Mouse (Mus musculus) lung, embryonic 15.5 days (tissue): ENCODE results near the gene Fgfr2. TPM values are rescaled to one million over a fixed set of nuclear protein-coding genes. Genes with fewer than 3 reads are reported as not detected.

Source experiments
- ATAC-seq: fragments of 200-750 bp; cut with Nextera tagmentation; 2 replicates; pipeline ENCODE4 v1.8.0; 2017; ENCODE audit warnings: moderate number of reproducible peaks, borderline replicate concordance; ENCODE audit not compliant: low FRiP score, low TSS enrichment; ENCODE audit errors: extremely low read depth
- H3K27ac ChIP-seq: fragments of 300-500 bp; sonication (generic); 2 replicates; pipeline ENCODE4 v1.5.1; 2015; ENCODE audit warnings: moderate library complexity, mild to moderate bottlenecking, inconsistent platforms
- H3K27me3 ChIP-seq: fragments of 300-500 bp; sonication (generic); 2 replicates; pipeline ENCODE4 v1.6.1; 2015; ENCODE audit warnings: inconsistent platforms
- H3K36me3 ChIP-seq: fragments of 300-500 bp; sonication (generic); 2 replicates; pipeline ENCODE4 v1.6.1; 2015; ENCODE audit warnings: inconsistent platforms
- H3K4me1 ChIP-seq: fragments of 300-500 bp; sonication (generic); 2 replicates; pipeline ENCODE4 v1.6.1; 2015; ENCODE audit warnings: inconsistent platforms
- H3K4me2 ChIP-seq: fragments of 300-500 bp; sonication (generic); 2 replicates; pipeline ENCODE4 v1.6.1; 2015; ENCODE audit warnings: inconsistent platforms, mild to moderate bottlenecking, moderate library complexity
- H3K4me3 ChIP-seq: fragments of 300-500 bp; sonication (generic); 2 replicates; pipeline ENCODE4 v1.5.1; 2015; ENCODE audit warnings: mild to moderate bottlenecking, inconsistent platforms
- H3K9ac ChIP-seq: fragments of 300-500 bp; sonication (generic); 2 replicates; pipeline ENCODE4 v1.6.1; 2015; ENCODE audit warnings: inconsistent platforms
- H3K9me3 ChIP-seq: fragments of 300-500 bp; sonication (generic); 2 replicates; pipeline ENCODE4 v1.6.1; 2016; ENCODE audit warnings: inconsistent platforms
- WGBS: fragments of 180-500 bp; shearing (Covaris S2); methylation state at CpG from one replicate; pipeline ENCODE4 v1.1.7; 2015; 5-methylcytosine and 5-hydroxymethylcytosine counted together
- polyA plus RNA-seq: library from polyadenylated mRNA; unstranded; fragments of >200 nt; fragmentation: Nextera tagmentation; extraction: Ambion mirVana; gene quantifications from 2 replicates; pipeline ENCODE4 v1.2.1, GENCODE M21; 2015

Gene Fgfr2
- polyA plus RNA-seq, 1 experiment from 2014 or later, result 160 TPM

DNA sequence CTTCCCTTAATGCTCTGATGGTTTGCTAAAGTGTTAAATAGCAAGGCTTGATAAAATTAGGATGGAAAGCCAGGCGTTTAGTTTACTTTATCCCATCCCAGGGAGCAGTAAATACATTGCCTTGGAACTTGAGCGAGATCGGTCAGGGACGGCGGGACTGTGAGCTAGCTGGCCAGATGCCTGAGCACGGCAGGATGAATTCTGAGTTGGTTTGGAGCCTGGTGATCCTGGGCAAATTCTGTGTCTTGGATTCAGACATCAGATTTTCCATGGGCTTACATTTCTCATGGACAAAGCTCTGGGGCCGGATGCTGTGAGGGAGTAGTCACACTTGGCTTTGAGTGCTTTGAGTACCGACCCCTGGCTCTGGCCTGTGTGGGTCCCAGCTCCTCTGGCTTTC, 2182.4 kb downstream of the Fgfr2 start:
- H3K9me3 ChIP-seq, result no peaks in the 10 kb centered on the region
- H3K4me3 ChIP-seq, result no peak overlapping the region
- WGBS, result 51% methylated on average over 8 of the region's 8 CpGs
- no peaks in the 10 kb centered on the region for H3K36me3 ChIP-seq
- peaks cover 12% of the 10 kb centered on the region for H3K4me1 ChIP-seq
- no peak overlapping the region for H3K4me2 ChIP-seq
- no peak overlapping the region for H3K9ac ChIP-seq
- H3K27me3 ChIP-seq, result peaks cover 43% of the 10 kb centered on the region
- no peak overlapping the region for H3K27ac ChIP-seq
- no peak for ATAC-seq

DNA sequence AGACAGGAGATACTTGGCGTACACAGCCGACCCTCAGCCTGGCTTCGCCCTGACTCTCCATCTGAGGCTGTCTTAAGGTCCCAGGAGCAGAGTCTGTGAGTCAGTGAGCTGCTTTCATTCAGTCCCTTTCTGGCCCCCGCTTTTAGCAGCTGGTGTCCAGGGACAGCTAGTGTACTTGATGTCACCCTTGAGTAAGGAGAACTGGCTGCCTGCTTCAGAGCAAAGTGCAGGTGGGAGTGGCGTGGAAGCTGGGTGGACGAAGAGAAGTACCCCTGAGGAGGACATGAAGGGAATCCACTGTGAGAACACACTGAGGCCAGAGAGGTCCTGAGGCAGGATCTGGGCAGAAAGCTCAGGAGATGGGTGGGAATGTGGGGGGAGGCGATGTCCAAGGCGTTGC, 2184.3 kb downstream of the Fgfr2 start:
- no peak for ATAC-seq
- peaks cover 19% of the 10 kb centered on the region for H3K4me1 ChIP-seq
- no peak overlapping the region for H3K9ac ChIP-seq
- no peaks in the 10 kb centered on the region for H3K36me3 ChIP-seq
- no peak overlapping the region for H3K27ac ChIP-seq
- no peaks in the 10 kb centered on the region for H3K9me3 ChIP-seq
- peaks cover 61% of the 10 kb centered on the region for H3K27me3 ChIP-seq
- no peak overlapping the region for H3K4me2 ChIP-seq
- H3K4me3 ChIP-seq, result no peak overlapping the region
- 80% methylated on average over 8 of the region's 8 CpGs for WGBS

DNA sequence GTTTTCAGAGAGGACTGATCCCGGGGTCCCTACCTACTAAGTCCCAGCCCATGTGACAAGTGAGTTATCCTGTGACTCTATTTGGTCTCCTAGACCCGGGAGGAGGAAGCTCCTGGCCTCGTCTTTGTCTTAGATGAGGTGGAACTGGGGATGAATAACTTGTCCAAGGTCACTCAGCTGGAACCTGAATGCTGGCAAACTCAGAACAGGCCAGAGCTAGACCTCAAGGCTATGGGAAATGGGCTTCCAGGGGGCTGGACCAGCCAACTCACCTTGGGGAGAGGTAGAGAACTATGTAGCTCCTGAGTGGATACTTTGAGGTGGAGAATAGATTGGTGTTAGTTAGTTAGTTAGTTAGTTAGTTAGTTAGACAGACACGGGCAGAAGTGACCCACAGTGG, 2185.1 kb downstream of the Fgfr2 start:
- WGBS, result 53% methylated on average over 4 of the region's 4 CpGs
- Histone ChIP-seq H3K27ac (no peak overlapping the region), H3K36me3 (no peaks in the 10 kb centered on the region), H3K9me3 (no peaks in the 10 kb centered on the region), H3K4me2 (no peak overlapping the region), H3K4me3 (no peak overlapping the region), H3K9ac (no peak overlapping the region), H3K4me1 (peaks cover 19% of the 10 kb centered on the region), H3K27me3 (peaks cover 69% of the 10 kb centered on the region)
- ATAC-seq, result no peak

DNA sequence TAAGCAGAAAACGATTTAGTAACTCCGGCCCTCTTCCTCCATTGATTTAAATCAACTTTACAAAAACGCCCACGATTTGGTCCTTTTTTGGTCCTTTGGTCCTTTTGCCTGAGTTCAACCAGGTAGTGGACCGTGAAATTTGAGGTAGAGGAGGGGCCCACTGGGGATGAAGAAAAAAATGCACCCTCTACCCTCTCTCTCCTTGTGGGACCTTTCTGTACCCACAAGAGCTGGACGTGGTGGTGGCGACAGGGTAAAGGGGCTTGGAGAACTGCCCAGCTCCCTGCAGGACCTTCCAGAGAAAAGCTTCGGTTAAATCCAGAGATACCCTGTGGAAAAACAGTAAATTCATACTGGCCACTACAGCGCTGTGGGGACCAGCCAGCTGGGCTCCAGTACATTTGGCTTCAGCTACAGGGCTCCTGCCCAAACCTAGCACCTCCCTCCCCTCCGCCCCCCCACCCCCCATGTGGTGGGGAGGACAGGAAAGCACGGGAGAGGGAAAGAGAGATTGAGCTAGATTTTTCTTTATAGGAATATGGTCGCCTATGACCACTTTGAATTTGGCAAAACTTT, 2185.8 kb downstream of the Fgfr2 start:
- H3K4me3 ChIP-seq, result peak overlapping the region; percentile 55
- peaks cover 73% of the 10 kb centered on the region for H3K27me3 ChIP-seq
- 22% methylated on average over 12 of the region's 12 CpGs for WGBS
- H3K4me2 ChIP-seq, result peak overlapping the region; percentile 89
- no peaks in the 10 kb centered on the region for H3K9me3 ChIP-seq
- no peaks in the 10 kb centered on the region for H3K36me3 ChIP-seq
- peaks cover 19% of the 10 kb centered on the region for H3K4me1 ChIP-seq
- H3K9ac ChIP-seq, result no peak overlapping the region
- ATAC-seq, result no peak
- H3K27ac ChIP-seq, result no peak overlapping the region

DNA sequence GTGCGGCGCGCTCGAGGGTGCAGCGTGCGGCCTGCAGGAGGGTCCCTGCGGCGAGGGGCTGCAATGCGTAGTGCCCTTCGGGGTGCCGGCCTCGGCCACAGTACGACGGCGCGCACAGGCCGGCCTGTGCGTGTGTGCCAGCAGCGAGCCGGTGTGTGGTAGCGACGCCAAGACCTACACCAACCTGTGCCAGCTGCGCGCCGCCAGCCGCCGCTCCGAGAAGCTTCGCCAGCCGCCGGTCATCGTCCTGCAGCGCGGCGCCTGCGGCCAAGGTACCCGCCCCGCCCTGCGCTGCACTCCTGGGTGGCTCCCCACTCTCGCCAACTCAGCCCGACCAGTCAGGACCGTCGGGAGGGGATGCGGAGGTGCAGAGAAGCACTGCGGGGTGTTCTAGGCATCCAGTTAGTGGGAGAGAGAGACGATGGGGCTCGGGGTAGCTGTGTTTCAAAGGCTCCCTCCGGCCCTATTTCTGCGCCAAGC, 2186.6 kb downstream of the Fgfr2 start:
- WGBS, result 1% methylated on average over 49 of the region's 49 CpGs
- peak; percentile 25 for ATAC-seq
- H3K9ac ChIP-seq, result peak overlapping the region; percentile 31
- H3K9me3 ChIP-seq, result no peaks in the 10 kb centered on the region
- H3K27ac ChIP-seq, result no peak overlapping the region
- H3K4me2 ChIP-seq, result peak overlapping the region; percentile 89
- H3K4me3 ChIP-seq, result peak overlapping the region; percentile 55
- H3K27me3 ChIP-seq, result peaks cover 73% of the 10 kb centered on the region
- H3K36me3 ChIP-seq, result no peaks in the 10 kb centered on the region
- H3K4me1 ChIP-seq, result peaks cover 19% of the 10 kb centered on the region

DNA sequence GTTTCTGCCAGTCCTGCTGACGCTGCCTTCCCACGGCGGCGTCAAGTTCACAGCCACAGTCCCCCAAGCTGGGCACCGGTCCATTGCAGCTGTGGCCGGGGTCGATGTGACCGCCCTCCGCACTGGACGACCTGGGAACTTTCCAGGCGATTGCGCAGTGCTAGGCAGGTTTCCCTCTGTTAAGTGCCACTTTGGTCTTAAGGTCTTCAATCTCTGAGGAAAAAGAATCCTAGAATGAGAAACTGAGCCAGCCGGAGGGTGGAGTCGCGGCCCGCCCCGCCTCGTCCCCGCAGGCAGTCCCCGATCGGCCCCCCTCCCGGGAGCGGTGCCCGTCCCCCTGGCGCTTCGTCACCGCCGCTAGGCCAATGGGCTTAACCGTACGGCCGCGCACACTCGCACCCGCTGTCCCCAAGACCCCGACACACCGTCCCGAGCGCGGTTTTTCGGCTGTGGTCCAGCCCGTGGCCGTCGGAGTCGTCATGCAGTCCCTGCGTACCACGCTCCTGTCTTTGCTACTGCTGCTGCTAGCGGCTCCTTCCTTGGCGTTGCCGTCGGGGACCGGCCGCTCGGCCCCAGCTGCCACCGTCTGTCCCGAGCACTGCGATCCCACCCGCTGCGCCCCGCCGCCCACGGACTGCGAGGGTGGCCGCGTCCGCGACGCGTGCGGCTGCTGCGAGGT, 2187.2 kb downstream of the Fgfr2 start, which contains the start of gene Htra1:
Gene Htra1, plus strand, starts transcription at position 319 of the 679 bp plus-strand sequence.
- under 1% methylated on average over 62 of the region's 70 CpGs for WGBS
- Histone ChIP-seq H3K9ac (peak within 1 kb of the TSS; percentile 31), H3K27ac (no peak within 1 kb of the TSS), H3K9me3 (no peaks in the 10 kb centered on the region), H3K4me2 (peak within 1 kb of the TSS; percentile 89), H3K4me1 (peaks cover 19% of the 10 kb centered on the region), H3K27me3 (peaks cover 73% of the 10 kb centered on the region), H3K4me3 (peak within 1 kb of the TSS; percentile 55), H3K36me3 (no peaks in the 10 kb centered on the region)
- ATAC-seq, result peak; percentile 87

DNA sequence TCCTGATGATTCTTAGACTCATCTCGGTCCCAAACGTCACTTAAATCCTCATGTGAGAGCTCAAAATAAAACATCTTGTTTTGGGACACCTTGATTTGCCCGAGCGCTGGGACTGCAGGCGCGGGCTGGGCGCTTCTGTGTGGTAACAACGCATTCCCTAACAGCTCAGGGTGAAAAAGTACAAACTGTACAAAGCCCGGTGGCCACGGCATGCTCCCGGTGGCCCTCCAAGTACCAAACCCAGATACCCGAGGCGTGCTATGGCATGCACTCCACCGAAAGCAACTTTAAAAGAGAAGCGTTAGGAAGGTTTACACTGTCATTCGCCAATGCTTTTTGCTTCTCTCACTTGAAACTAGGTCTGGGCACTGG, 2187.7 kb downstream of the Fgfr2 start:
- Histone ChIP-seq H3K4me1 (peaks cover 19% of the 10 kb centered on the region), H3K9ac (peak overlapping the region; percentile 31; the same call in 1 of the 2 replicates), H3K36me3 (no peaks in the 10 kb centered on the region), H3K9me3 (no peaks in the 10 kb centered on the region), H3K27ac (no peak overlapping the region), H3K27me3 (peaks cover 73% of the 10 kb centered on the region), H3K4me2 (peak overlapping the region; percentile 89), H3K4me3 (peak overlapping the region; percentile 55)
- ATAC-seq, result no peak
- WGBS, result 9% methylated on average over 16 of the region's 16 CpGs

DNA sequence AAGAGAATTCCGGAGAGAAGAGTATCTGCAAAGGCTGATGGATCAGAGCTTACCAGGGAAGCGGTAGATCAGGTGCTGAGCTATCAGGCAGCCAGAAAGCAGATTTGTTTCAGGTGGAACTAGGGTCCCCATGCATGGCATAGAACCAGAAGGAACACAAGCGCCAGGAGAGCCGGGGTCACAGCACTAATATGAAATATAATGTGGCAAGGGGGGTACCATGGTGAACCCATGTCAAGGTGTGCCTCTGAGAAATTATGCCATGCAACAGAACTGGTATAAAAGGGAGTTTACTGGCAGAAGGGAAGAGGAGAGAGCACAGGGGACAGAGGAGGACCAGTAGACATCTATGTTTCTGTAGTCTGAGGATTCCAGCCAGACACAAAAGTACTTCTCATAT, 2188.5 kb downstream of the Fgfr2 start:
- H3K36me3 ChIP-seq, result no peaks in the 10 kb centered on the region
- ATAC-seq, result no peak
- no peak overlapping the region for H3K4me3 ChIP-seq
- H3K27me3 ChIP-seq, result peaks cover 68% of the 10 kb centered on the region
- no peaks in the 10 kb centered on the region for H3K9me3 ChIP-seq
- no peak overlapping the region for H3K27ac ChIP-seq
- WGBS, result 78% methylated on average over 4 of the region's 4 CpGs
- H3K4me2 ChIP-seq, result no peak overlapping the region
- peaks cover 19% of the 10 kb centered on the region for H3K4me1 ChIP-seq
- no peak overlapping the region for H3K9ac ChIP-seq

DNA sequence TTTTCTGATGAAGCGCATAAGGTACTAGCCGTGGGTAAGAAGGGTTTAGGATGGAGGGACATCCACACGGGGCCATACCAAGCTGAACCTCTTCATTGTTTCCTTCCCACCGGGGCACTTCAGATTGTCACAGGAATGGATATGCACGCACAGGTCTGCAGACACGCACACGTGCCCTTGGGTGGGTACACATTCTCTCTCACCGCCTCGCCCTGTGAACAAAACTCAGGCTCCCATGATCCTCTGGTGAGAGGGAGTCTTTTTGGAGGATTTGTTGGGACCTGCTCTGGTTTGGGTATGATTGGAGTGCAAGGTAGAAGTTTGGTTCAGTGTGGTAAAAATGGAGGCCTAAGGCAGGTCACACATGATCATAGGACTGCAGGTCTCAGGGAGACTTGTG, 2190.2 kb downstream of the Fgfr2 start:
- no peak for ATAC-seq
- Histone ChIP-seq H3K4me1 (peaks cover 19% of the 10 kb centered on the region), H3K9me3 (no peaks in the 10 kb centered on the region), H3K4me2 (no peak overlapping the region), H3K27me3 (peaks cover 50% of the 10 kb centered on the region), H3K4me3 (no peak overlapping the region), H3K9ac (no peak overlapping the region), H3K36me3 (no peaks in the 10 kb centered on the region), H3K27ac (no peak overlapping the region)
- WGBS, result 77% methylated on average over 9 of the region's 9 CpGs

DNA sequence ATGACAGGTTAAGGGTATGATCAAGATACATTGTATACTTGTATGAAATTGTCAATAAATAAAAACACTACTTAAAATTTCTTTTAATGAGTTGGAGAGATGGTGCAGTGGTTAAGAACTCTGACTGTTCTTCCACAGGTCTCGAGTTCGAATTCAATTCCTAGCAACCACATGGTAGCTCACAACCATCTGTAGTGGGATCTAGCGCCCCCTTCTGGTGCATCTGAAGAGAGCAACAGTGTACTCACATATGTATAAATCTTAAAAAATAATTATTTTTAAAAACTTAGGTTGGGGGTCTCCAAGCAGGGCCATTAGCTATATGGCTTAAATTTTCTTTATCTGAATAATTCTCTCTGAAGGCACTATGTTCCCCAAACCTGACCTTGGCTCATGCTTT, 2192.7 kb downstream of the Fgfr2 start:
- no peak for ATAC-seq
- WGBS, result 67% methylated on average over 3 of the region's 3 CpGs
- H3K4me3 ChIP-seq, result no peak overlapping the region

DNA sequence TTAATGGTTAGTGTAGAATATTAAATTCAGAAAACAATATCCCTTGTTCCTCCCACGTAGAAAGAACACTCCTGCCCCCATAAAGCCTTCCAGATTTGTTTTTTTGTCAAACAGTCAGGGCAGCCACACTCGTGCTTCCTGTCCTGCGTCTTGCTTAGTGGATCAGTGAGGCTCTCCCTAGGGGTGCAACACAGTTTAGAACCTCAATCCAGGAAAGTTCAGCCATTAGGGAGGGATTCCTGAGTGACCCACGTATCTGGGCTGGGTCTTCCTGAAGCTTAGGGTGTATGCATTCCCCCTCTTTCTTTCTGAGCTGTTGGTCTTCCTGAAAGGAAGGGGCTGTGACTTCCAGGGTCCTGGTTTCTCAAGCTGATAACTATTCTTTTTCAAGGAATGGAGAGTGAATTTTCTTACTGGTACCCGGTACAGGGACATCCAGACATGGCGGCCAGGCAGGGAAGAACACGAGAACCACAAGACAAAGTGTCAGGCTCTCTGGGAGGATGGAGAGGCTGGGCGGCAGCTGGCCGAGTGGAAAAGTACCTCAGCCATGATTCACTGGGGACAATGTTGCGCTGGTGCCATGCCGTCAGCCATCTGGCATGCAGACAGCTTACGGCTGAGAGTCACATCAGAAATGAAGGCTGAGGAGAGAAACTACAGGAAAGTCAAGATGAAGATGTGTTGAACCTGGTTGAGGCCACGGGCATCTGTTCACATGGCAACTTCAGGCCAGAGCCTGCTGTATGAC, 2200.0 kb downstream of the Fgfr2 start:
- H3K4me1 ChIP-seq, result no peaks in the 10 kb centered on the region
- 62% methylated on average over 13 of the region's 13 CpGs for WGBS
- no peaks in the 10 kb centered on the region for H3K9me3 ChIP-seq
- H3K9ac ChIP-seq, result no peak overlapping the region
- H3K27me3 ChIP-seq, result no peaks in the 10 kb centered on the region
- no peaks in the 10 kb centered on the region for H3K36me3 ChIP-seq
- no peak overlapping the region for H3K4me2 ChIP-seq
- ATAC-seq, result no peak
- no peak overlapping the region for H3K27ac ChIP-seq
- H3K4me3 ChIP-seq, result no peak overlapping the region

More for the DNA sequence above, 2192.7 kb downstream of the Fgfr2 start:
- Histone ChIP-seq H3K4me1 (peaks cover 4% of the 10 kb centered on the region), H3K4me2 (no peak overlapping the region), H3K36me3 (no peaks in the 10 kb centered on the region), H3K9ac (no peak overlapping the region), H3K27me3 (peaks cover 27% of the 10 kb centered on the region), H3K9me3 (no peaks in the 10 kb centered on the region), H3K27ac (no peak overlapping the region)

DNA sequence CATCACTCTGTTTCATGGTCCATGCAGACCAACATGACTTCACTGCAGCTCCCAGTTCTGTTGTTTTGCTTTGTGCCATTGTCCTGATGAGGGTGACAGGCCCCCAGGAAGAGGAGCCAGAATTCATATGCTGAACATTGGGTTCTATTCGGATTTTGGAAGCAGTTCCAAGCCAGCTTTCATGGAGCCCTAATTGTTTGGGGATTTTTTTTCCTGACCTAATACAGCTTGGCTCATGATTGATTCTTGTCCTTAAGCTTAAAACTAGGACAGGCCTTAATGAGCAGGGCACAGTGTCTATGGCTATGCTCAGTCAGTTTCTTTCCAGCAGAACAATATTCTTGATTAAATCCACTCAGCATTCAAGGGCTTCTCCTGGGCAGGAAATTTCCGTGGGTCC, 2204.9 kb downstream of the Fgfr2 start:
- ATAC-seq, result no peak
- no peaks in the 10 kb centered on the region for H3K9me3 ChIP-seq
- no peak overlapping the region for H3K27ac ChIP-seq
- no peak overlapping the region for H3K4me3 ChIP-seq
- WGBS, result 55% methylated on average over 2 of the region's 2 CpGs
- H3K4me2 ChIP-seq, result no peak overlapping the region
- no peak overlapping the region for H3K9ac ChIP-seq
- no peaks in the 10 kb centered on the region for H3K27me3 ChIP-seq
- H3K36me3 ChIP-seq, result peaks cover 7% of the 10 kb centered on the region
- no peaks in the 10 kb centered on the region for H3K4me1 ChIP-seq
